Mouse (Mus musculus) cerebellum, postnatal 10 days (tissue): Measurements from ENCODE around the gene Tma7.
A peak's percentile ranks its signal among the peaks of the same experiment; 100 is the strongest.

Source experiments
- DNase-seq, 2 experiments: peaks; one replicate each; pipeline ENCODE4 v3.0.0; 2021; ENCODE audit warnings: mixed read lengths in 2 of 2

Tma7 gene

DNA sequence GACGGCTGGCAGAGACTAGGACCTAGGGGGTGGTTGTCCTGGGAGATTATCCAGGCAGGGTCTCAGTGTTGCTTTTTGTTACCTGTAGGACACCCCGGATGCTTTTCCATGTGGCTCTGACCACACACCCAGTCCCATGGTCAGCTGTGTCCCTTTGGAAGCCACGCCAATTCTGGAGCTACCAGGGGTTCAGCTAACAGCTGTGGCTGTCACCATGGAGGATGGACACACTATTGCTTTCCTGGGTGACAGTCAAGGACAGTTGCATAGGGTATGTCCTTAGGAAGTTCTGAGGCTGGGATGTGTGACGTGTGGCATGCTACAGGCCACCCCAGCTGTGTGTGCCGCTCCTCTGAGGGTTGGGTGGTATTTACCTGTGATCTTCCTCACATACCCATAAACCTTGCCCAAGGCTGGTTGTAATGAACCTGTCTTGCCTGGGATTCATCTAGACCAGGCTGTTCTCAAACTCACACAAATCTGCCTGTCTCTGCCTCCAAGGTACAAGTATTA lies 19.6 kb upstream of the Tma7 start:
- DNase-seq: no peak

DNA sequence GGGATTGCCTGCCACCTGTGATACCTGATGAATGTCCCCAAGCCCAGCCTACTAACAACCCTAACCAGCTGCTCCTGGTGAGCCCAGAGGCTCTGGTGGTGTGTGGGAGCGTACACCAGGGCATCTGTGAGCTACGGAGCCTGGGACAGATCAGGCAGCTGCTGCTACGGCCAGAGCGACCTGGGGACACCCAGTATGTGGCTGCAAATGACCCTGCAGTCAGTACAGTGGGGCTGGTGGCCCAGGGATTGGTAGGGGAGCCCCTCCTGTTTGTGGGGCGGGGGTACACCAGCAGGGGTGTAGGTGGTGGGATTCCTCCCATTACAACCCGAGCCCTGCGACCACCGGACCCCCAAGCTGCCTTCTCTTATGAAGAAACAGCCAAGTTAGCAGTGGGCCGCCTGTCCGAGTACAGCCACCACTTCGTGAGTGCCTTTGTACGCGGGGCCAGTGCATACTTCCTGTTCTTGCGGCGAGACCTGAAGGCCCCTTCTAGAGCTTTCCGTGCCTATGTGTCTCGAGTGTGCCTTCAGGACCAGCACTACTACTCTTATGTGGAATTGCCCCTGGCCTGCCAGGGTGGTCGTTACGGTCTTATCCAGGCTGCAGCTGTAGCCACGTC lies 18.0 kb upstream of the Tma7 start:
- DNase-seq: no peak

DNA sequence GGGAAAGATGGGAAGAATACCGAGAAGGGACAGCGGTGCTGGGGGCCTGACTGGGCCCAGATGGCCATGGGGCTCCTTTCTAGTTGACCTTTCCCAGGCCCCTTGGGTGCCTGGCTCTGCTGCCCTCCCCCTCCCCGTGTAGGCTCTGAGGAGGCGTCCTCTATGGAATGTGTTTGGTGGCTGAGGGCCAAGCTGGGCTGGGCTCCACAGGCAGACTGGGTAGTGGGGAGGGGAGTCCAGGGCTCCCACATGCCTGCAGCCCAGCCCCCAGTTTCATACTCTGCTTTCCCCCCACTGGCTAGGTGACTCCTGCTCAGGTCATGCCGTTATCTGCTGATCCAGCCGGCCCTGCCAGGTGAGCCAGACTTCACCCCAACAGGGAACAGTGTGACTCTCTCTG lies 16.6 kb upstream of the Tma7 start:
- DNase-seq: peak; percentile 47 to 70

DNA sequence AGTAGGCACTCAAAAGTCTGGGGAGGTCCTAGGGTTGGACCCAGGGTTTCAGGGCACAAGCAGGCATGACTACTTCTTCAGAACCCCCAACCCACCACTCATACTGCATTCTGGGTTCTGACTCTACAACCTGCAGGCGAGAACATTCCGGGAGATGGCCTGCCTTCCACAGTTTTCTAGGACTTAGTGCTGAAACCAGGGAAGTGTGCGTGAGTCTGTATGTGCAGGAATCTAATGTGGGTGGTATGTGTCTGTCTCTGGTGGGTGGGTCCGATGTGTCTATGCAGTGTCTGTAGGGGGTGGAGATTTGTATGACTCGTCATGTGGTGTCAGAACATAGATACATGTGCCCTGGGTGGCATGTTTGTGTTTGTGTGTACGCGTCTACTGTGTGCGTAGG lies 16.0 kb upstream of the Tma7 start:
- no peak for DNase-seq

DNA sequence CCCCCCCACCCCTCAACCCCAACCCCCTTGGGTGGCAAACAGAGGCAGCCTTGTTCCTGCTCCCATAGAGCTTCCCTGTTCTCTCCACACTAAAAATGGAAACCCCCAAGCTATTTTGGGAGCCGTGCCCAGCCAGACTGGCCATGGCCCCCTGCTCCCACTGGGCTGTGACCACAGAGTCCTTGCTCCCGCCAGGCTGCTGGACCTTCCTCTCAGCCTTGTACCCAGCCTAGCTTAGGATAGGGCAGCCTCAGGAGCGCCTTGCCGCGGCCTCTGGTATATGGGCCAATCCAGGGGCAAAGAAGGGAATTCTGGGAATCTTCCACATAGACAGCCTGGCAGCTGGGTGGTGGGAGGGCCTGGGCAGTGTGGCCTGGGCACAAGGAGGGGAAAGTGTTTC lies 15.4 kb upstream of the Tma7 start:
- DNase-seq: peak; percentile 68 to 80

DNA sequence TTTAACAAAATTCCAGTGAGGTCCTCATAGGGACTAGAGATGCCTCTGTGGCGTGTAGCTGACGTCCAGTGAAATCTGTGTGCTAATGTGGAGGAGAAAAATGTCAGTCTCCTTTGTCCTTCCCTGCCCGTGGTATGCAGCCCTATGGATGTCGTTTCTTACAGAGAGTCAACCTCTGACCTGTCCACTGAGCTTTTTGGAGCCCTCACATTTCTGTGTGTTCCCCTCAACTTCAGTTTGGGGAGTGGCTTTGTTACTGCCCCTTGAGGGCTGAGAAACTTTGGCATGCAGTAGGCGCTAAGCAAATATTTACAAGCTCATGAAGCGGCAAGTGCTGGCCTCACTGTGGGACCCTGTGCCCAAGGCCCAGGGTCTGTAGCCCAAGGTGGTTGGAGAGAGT lies 14.9 kb upstream of the Tma7 start:
- DNase-seq: no peak

DNA sequence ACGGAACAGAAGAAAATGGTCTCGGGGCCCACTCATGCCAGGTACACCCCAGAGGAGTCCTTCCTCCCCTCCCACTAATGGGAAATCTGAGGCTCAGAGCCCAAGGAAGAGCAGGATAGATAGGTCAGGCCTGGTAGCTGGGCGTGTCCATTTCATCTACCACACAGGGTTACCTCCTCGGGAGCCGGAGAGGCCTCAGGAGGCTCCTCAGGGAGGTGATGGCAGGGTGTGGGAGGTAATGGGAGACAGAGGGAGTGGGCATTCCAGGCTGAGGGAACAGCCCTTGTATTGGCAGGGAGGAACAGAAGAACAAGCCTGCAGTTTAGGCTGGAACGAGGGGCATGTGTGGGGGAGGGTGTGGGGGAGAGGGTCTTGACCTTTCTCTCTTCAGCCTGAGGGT lies 14.5 kb upstream of the Tma7 start:
- DNase-seq: no peak

DNA sequence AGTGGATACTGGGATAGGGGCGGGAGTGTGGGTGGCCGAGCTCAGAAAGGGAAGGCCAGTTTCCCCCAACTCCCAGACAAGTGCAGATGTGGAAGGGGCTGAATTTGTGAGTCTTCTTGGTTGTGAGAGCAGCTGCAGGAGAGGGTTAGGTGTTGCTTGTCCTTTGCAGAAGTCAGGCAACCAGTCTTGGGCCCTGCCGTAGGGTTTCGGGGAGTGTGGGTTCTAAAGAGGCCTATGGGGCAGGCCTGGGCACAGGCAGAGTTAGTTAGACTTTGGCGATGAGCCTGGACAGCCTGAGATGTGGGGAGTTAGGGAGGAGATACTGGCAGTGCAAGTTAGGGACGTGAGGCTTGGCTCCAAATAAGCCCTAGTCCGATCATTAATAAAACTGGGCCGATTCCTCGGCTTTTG lies 13.9 kb upstream of the Tma7 start:
- peak; percentile 53 to 57 for DNase-seq

DNA sequence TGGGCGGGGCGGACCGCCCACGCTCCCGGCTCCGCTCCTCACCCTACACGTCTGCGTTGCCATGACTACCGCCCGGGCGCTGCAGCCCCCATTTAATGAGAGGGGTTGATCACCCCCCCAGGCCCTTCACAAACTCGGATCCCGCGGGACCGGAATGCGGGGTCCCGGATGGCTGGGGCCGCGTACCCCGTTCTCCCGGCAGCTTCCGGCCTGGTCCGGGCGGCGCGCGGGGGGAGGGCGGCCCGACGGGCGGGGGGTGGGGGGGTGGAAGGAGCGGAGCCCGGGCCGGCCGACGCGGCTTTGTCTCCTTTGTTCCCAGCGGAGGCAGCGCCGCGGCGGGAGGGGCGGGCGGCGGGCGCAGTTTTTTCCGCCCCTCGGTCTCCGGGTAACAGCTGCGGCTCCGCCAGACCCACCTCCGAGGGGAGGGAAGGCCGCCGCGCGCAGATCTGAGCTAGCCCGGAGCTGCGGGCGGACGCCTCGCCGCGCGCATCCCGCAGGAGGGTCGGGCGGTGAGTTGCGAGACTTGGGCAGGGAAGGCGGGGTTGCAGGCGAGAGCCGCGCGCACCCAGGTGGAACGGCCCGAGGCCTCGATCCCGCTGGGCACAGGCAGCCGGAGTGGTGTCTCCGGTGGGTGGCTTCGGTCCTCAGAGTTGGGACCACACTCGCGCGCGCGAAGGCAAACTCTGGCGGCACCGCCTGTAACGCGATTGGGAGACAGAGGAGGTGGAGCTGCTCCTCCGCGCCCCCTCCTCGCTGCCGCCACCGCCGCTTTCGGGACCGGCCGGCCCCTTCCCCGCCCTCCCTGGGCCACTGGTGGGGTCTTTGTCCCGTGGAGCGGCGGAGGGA lies 13.0 kb upstream of the Tma7 start, which contains the start of gene Plxnb1:
Gene Plxnb1, plus strand, starts transcription at position 253 of the 846 bp plus-strand sequence.
- peak; percentile 86 to 91 for DNase-seq

DNA sequence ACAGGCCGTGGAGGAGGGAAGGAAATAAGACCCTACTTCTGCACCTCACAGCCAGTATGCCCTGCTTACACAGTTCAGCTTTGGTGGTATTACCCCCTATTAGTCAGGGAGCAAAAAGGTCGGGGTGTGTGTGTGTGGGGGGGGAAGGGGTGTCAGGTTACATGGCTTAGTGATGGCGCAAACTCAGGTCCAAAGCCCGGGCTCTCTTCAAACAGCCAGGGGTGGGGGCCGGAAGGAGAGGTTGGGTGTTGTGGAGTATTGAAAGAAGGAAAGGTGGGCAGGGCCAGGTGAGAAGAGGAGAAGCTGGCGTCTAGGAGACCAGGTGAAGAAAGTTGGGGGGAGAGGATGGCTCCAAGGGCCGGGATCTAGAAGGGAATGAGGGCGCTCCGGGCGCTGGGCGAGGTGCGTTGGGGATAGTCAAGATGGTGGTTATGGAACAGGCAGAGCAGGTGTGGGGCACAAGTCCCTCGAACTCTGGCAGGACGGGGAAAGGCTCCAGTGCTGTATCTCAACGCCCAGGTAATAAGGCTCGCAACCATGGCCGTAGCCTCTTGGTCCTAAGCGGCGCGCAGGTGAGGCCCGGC lies 12.3 kb upstream of the Tma7 start:
- no peak for DNase-seq

DNA sequence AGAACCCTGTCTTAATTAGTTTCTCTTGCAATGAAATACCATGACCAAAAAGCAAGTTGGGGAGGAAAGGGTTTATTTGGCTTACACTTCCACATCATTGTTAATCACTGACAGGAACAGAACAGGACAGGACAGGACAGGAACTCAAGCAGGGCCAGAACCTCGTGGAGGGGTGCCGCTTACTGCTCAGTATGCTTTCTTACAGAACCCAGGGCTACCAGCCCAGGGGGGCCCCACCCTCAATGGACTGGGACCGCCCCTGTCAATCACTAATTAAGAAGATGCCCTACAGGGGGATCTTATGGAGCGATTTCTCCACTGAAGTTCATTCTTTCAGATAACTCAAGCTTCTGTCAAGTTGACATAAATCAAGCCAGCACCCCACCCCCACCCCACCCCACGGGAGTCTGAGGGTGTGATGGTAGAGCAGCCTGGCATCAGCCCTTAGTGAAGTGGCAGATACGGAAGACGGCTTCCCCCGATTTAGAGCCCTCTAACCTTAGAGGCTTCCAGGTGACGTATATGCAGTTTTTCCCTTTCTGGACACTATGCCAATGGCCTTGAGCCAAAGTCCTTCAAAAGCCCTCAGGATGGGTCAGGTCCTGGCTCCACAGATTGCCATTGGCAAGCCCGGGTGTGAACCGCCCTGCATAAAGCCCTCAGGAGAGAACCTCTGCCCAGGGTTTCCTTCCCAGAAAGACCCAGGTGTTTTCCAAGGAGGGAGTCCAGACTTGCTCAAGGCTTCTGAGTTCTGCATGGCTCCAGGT lies 11.6 kb upstream of the Tma7 start:
- DNase-seq: peak; percentile 51 to 57

DNA sequence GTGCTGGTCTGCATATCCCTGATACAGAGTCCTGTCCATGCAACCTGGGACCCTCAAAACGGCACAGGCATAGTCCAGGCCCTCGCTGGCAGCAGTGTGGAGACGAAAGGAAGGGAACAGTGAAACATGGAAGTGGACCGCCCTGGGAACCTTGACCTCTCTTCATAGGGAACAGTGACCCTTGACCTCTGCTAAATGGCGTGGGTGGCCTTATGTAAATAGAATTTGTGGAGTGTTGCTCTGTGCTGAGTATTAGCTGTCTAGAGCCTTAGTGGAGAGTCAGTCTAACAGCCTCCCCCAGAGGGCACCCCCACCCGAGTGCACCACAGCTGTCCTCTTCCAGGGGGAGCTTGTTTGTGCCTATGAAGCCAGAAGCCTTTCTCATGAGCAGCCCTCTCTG lies 10.4 kb upstream of the Tma7 start:
- DNase-seq: no peak

DNA sequence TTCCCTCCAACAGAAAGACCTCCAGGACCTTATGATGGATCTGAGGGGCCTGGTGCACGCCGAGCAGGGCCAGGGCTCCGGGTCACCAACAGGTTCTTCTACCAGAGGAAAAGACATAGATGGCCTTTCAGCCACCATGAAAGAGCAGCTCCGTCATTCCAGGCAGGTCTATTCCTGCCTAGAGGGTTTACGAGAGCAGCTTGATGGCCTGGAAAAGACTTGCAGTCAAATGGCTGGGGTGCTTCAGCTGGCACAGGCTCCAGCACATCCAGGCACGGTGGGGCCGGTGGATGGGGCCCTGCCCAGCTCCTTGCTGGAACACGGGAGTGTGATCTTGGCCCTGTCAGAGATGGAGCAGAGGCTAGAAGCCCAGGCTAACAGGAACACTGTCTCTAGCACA lies 9.4 kb upstream of the Tma7 start:
- no peak for DNase-seq

DNA sequence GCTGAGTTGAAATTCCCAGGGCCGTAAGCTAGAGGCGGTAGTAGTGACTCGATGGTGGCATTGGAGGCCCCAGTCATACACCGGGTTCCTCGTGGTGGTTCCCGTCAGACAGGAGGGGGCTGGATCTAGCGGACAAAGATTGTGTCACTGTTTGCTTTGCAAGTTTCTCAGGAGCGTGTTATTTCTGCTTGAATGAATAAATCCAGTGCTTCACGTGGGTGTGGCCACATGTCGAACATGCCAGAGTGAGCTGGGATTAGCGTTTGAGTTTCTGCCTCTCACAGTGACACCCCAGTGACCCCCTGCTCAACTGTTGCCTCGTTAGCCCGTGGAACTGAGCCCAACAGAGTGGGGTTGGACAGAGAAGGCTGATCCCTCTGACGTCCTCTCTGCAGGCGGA lies 8.1 kb upstream of the Tma7 start:
- DNase-seq: no peak

DNA sequence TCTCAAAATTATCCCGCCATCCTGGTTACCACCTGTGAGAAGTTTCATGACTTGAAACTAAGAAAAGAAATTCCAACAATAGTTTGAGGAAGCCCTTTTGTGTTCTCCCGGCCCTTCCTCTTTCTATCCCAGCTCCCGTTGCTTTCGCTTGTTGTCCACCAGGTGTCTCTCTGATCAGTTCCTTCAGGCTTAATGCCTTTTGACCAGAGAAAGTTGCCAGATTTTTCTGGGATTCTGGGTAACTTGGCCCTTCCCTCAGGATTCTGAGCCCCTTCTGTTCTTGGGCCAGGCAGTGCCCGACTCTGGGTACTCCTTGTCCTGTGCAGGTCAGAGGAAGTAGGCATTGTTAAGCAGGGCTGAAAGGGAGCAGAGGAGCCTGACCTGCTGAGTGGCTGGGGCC lies 5.6 kb upstream of the Tma7 start:
- DNase-seq: peak; percentile 83 to 89

DNA sequence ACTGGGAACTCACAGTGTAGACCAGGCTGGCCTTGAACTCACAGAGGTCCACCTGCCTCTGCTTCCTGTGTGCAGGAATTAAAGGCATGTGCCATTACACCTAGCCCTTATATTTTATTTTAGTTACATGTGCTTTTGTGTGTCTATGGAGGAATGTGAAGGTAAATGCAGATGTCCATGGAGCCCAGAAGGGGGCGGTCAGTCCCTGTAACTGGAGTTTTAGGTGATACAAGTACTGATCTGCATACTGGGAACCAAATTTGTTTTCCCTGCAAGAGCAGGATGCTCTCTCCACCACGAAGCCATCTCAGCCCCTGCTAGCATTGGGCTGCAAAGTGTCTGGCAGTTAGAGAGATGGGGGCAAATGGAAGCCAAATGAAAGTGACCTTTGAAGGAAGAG lies 2.5 kb upstream of the Tma7 start:
- no peak for DNase-seq

DNA sequence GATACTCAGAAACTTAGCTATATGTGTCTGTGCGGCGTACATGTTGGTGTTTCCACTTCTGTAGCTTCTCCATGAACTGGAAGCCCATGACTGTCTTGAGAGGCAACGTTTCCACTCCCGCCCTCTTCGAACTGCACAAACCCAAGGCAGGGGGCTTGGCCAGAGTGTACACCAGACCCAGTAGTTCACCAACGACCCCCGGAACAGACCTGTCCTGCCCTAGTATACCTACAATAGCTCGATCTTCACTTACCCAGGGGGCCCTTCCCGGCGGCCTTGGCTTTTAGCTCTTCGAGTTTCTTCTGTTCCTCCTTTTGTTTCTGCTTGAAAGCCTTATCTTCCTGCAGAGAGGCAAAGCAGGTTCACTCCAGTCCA lies 651 bp downstream of the Tma7 start:
- DNase-seq: no peak

DNA sequence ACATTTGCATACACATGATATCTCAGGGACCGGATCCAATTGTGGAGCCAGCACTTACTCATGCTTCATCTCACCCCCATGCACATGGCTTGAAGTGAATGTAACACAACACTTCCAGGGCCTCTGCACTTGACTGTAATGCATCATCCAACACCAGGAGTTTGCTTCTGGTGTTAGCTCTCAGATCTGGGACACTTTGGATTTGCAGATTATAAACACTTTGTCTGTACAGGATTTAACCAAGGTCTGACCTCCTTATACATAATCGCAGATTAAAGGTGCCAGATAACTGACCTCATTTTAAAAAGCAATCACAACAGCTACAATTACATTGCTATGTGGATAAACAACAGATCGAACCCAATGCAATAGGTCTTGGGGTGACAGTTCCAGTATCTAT lies 1.9 kb downstream of the Tma7 start:
- DNase-seq: no peak

DNA sequence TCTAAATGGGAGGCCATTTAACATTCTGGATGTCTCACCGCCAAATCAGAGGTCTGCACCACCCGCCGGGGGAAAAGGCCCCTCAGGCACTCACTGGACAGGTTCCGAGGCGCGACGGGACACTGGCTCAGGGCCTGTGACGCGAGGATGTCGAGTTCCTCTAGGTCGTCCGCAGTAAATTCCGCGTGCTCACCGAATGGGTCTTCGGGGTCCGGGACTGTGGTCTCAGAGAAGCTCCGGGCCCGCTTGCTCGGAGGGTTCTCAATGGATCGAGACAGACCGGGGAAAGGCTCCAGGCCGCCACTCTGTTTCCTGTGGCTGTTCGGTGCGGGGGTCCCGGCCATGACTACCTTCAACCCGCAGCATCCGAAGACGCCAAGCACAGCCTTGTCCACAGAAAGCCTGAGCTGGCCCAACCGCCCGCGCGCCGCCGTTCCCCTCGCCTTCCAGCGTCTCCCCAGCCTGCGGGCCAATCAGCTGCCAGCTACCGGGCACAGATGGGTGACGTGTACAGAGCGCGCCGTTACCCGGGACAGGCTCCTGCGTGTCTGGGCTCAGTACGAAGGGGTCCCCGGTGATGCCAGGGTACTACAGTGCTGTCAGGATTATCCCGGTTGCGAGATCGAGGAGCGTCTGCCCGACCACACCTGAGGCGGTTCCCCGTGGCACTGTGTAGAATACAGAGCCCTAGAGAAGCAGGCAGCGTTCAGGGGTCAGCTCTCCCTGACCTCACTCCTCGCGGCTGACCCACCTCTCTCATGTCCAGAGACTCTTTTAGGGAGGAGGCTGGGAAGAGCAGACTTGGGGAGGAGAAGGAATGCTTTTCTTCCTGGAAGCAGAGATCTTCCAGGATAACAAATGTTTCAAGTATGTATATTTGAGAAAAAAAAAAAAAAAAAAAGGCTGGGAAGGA lies 8.5 kb downstream of the Tma7 start, which contains the start of gene Atrip:
Gene Atrip, minus strand, starts transcription at position 464 of the 913 bp plus-strand sequence.
- DNase-seq: peak; percentile 96 to 98

DNA sequence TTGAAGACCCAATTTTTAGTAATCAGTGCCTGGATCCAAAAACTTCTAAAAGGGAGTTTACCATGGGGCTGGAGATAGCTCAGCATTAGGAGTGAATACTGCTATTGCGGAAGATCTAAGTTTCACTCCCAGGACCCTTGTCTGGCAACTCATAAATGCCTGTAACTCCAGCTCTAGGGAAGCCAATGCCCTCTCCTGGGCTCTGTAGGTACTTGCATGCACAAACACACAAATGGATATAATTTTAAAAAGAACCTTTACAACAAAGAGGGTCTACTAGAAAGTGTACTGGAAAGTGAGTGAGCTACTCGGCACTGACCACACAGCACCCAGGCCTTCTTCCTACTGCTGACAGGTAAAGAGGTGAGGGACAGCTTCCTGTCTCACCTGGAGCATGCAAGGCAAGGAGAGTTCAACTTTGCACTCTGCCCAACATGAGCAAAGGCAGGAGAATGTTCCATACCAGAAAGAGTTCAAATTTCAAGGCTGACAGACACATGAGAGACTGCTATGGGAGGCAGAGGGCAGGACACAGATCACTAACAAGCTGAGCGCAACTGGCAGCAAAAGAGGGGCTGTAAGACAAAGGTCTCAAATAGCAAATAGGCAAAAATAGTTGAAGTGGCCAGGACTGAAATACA lies 14.2 kb downstream of the Tma7 start:
- no peak for DNase-seq

DNA sequence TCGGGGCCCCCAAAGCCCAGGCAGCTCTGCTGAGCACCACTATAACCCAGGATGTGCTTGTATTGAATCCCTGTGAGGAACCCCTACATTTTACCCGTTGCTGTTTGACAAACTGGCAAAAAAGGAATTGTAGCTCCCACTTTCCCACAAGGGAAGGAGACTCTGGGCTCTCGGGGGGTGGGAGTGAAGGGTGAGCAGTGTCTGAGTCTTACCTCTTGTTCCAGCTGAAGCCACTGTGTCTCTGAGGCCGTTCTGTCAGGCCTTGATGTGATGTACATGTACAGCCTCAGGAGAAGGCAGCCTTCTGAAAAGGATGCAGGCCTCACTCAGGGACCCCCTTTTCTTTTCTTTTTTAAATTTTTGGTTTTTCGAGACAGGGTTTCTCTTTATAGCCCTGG lies 21.5 kb downstream of the Tma7 start:
- no peak for DNase-seq
